Mouse (Mus musculus): ENCODE data around the gene Tmem88b.

DNA sequence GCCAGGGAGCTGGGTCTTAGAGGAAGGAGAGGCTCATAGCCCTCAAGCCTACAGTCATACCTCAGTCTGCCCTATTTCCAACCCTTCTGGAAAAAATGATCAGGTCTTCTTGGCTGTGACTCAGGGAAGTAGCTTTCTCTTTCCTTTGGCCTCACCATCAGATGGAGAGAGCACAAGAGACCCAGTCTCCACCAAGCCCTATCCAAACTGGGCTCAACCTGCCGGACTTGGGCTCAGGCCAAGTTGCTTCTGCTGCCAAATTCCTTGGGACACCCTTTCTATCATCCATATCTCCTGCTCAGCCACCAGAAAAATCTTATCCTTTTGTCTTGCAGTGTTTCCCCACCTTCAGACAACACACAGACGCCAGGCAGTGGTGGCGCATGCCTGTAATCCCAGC, 9.8 kb downstream of the Tmem88b start:
- TF ChIP-seq POLR2A (IDR thresholded peaks at IDR 0.05; ENCODE audit: control insufficient read depth in 1 of 2, insufficient read depth in 1 of 2, low read depth in 1 of 2, low read length in 2 of 2, poor library complexity in 1 of 2) (no peak), TCF12 (IDR thresholded peaks at IDR 0.05; ENCODE audit: low read depth, low read length) (no peak), EP300 (IDR thresholded peaks at IDR 0.05; ENCODE audit: low read depth in 1 of 2, low read length in 2 of 2) (no peak), CTCF (IDR thresholded peaks at IDR 0.05 in 2 of 3, conservative IDR thresholded peaks at IDR 0.05 in 1 of 3; ENCODE audit: control insufficient read depth in 1 of 3, insufficient read depth in 1 of 3, low read depth in 2 of 3, low read length in 3 of 3, poor library complexity in 1 of 3, severe bottlenecking in 1 of 3) (no peak), ZNF384 (IDR thresholded peaks at IDR 0.05; ENCODE audit: low read depth, low read length) (no peak), TAL1 (IDR thresholded peaks at IDR 0.05; ENCODE audit: low read length) (no peak), USF1 (IDR thresholded peaks at IDR 0.05; ENCODE audit: low read depth, low read length) (no peak), MAFK (IDR thresholded peaks at IDR 0.05; ENCODE audit: borderline replicate concordance, low read depth, low read length) (no peak), ZMIZ1 (IDR thresholded peaks at IDR 0.05; ENCODE audit: low read depth, low read length) (no peak)
